8 mouse cellular contexts compared by ENCODE assay signal in the genomic region with DNA sequence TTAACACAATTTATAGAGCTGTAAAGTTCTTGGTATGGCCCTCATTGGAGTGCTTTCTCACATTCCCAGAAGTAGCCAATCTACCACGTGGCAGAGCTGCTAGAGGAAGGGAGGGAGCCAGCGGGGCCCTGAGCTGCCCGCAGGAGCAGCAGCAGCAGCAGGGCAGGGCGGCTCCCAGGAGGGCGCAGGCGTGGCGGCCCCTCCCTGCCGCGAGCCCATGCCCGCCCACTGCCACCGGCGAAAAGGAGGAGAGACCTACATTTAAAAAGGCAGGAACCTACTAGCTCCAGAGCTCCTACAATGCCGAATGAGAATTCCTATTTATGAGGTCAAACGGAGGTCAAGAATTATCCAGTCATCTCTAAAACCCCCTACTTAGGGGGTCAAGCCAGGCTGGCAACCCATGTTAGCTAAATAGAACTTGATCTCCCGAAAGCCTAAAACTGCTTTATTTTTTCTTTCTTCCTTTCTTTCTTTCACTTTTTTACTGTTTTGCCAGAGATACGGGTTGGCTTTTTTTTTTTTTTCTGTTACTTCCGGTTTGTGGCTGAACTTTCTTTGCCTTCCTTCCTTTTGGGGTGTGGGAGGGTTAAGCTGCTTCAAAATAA.
DNase-seq lines count a peak whose midpoint lies in the region.

No protein-coding gene starts in this region.

- WGBS in heart, embryonic 10.5 days = 2% methylated on average over 17 of the region's 17 CpGs

- peak overlapping the region; percentile 58 for H3K4me3 ChIP-seq in heart, embryonic 10.5 days

- H3K27ac ChIP-seq in heart, embryonic 10.5 days = peak overlapping the region; percentile 89

- H3K9me3 ChIP-seq in heart, embryonic 10.5 days = no peaks in the 10 kb centered on the region

- no peaks in the 10 kb centered on the region for H3K36me3 ChIP-seq in heart, embryonic 10.5 days

- no peaks in the 10 kb centered on the region for H3K27me3 ChIP-seq in heart, embryonic 10.5 days (ENCODE audit: insufficient read depth, poor library complexity, severe bottlenecking)

- peaks cover 29% of the 10 kb centered on the region for H3K4me1 ChIP-seq in heart, embryonic 10.5 days

- DNase-seq in urinary bladder, adult 18-20 months (ENCODE audit: low spot score in 2 of 2) = peak; percentile 62 to 74
- DNase-seq in urinary bladder, postnatal 10 days (ENCODE audit: low spot score) = no peak
- peak; percentile 80 for DNase-seq in embryo, embryonic 9.5 days (ENCODE audit: extremely low spot score)
- peak; percentile 88 for DNase-seq in heart, embryonic 10.5 days (ENCODE audit: low spot score)
- DNase-seq in kidney, adult 9 months = peak; percentile 85
- DNase-seq in lung, postnatal 14 days = peak; percentile 73
- DNase-seq in right cerebral cortex, postnatal 25 days = peak; percentile 38
- no peak for DNase-seq in layer of hippocampus, postnatal 14 days (ENCODE audit: low spot score in 2 of 2)

Comparison
In these comparisons a context has a peak if more than half of its experiments do, and no peak if none do; other contexts are left out.
1. DNase-seq: peak in urinary bladder, adult 18-20 months (2 of 2), embryo, embryonic 9.5 days (single experiment), heart, embryonic 10.5 days (single experiment), kidney, adult 9 months (single experiment), lung, postnatal 14 days (single experiment) and right cerebral cortex, postnatal 25 days (single experiment); none in urinary bladder, postnatal 10 days (single experiment) and layer of hippocampus, postnatal 14 days (0 of 2).